Mouse (Mus musculus) stomach, postnatal 0 days (tissue): ENCODE data around the gene Cmip. TPM values are rescaled to one million over a fixed set of nuclear protein-coding genes. Genes with fewer than 3 reads are reported as not detected.

Experiments
- ATAC-seq: fragments of 200-750 bp; cut with Nextera tagmentation; 2 replicates; pipeline ENCODE4 v1.8.0; 2017; ENCODE audit not compliant: low FRiP score, low TSS enrichment
- DNase-seq: peaks from one replicate; pipeline ENCODE4 v3.0.0-alpha.2; 2016; ENCODE audit warnings: low spot score
- H3K27ac ChIP-seq: fragments of 300-500 bp; sonication (generic); replicated peaks from 2 replicates; pipeline ENCODE4 v1.5.1; 2014; ENCODE audit warnings: mild to moderate bottlenecking, control low read depth
- H3K27me3 ChIP-seq: fragments of 300-500 bp; sonication (generic); 2 replicates; pipeline ENCODE4 v1.6.1; 2014; ENCODE audit warnings: low read length; ENCODE audit not compliant: control insufficient read depth, insufficient read depth
- H3K36me3 ChIP-seq: fragments of 300-500 bp; sonication (generic); 2 replicates; pipeline ENCODE4 v1.6.1; 2014; ENCODE audit warnings: low read length, mixed read lengths; ENCODE audit not compliant: control insufficient read depth, insufficient read depth
- H3K4me1 ChIP-seq: fragments of 300-500 bp; sonication (generic); replicated peaks from 2 replicates; pipeline ENCODE4 v1.6.1; 2014; ENCODE audit warnings: antibody characterized with exemption; ENCODE audit not compliant: control insufficient read depth, insufficient read depth
- H3K4me2 ChIP-seq: fragments of 300-500 bp; sonication (generic); replicated peaks from 2 replicates; pipeline ENCODE4 v1.6.1; 2014; ENCODE audit warnings: low read depth, mild to moderate bottlenecking, control low read depth, moderate library complexity
- H3K4me3 ChIP-seq: fragments of 300-500 bp; sonication (generic); 2 replicates; pipeline ENCODE4 v1.5.1; 2014; ENCODE audit warnings: low read depth, low read length, control low read depth
- H3K9ac ChIP-seq: fragments of 300-500 bp; sonication (generic); 2 replicates; pipeline ENCODE4 v1.6.1; 2014; ENCODE audit warnings: mild to moderate bottlenecking, low read length, control low read depth, mixed read lengths
- H3K9me3 ChIP-seq: fragments of 300-500 bp; sonication (generic); 2 replicates; pipeline ENCODE4 v1.6.1; 2016; ENCODE audit warnings: low read length; ENCODE audit not compliant: control insufficient read depth
- CTCF ChIP-seq: IDR thresholded peaks from 2 replicates; pipeline ENCODE4 v1.5.1; 2016; ENCODE audit warnings: antibody characterized with exemption, low read depth, mild to moderate bottlenecking, moderate library complexity
- EP300 ChIP-seq: optimal IDR thresholded peaks from 2 replicates; pipeline ENCODE3; 2016; ENCODE audit warnings: antibody characterized with exemption
- WGBS: fragments of 180-500 bp; shearing (Covaris S2); extraction: QIAGEN DNeasy Blood & Tissue Kit; methylation state at CpG from one replicate; pipeline ENCODE4 v1.1.7; 2014; 5-methylcytosine and 5-hydroxymethylcytosine counted together
- polyA plus RNA-seq: library from polyadenylated mRNA; unstranded; fragments of >200 nt; fragmentation: Nextera tagmentation; extraction: Ambion mirVana; gene quantifications from 2 replicates; pipeline ENCODE4 v1.2.1, GENCODE M21; 2015

The Cmip gene
- polyA plus RNA-seq, 1 experiment from 2014 or later = 19.9 TPM

DNA sequence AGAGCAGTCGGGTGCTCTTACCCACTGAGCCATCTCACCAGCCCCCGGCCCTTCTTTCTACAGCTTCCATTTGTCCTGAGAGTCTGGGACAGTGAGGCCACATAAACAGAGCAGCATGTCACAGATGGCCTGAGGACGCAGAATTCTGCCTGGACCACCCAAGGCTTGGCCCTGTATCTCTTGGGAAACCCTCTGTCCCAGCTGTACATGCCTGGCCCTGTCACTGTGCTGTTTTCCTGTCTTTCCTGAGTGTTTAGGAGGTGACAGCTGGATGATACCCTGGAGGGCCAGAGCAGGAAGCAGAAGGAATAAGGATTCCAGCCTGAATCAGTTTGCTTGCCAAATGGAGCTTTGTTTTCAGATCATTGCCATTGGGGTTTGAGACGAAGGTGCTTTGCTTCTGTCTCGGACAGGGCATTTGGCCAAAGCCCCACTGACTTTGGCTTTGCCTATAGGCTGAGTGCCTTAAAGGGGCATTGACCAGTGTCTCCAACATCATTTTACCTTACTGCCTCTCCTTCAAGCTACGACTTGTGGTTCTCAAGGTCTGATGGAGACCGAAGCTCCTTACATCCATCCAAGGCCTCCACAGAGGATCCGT is 54.2 kb downstream of the Cmip start:
- ATAC-seq (peak; percentile 33; the same call in 1 of the 2 replicates), DNase-seq (no peak)
- H3K36me3 ChIP-seq = no peaks in the 10 kb centered on the region
- no peak for TF ChIP-seq CTCF
- no peak for TF ChIP-seq EP300
- peak overlapping the region; percentile 24; the same call in 1 of the 2 replicates for H3K27ac ChIP-seq
- 68% methylated on average over 8 of the region's 8 CpGs for WGBS
- H3K4me1 ChIP-seq = peaks cover 9% of the 10 kb centered on the region; the same call in 1 of the 2 replicates
- no peaks in the 10 kb centered on the region for H3K27me3 ChIP-seq
- no peak overlapping the region for H3K4me3 ChIP-seq
- H3K4me2 ChIP-seq = no peak overlapping the region
- H3K9ac ChIP-seq = no peak overlapping the region
- no peaks in the 10 kb centered on the region for H3K9me3 ChIP-seq

DNA sequence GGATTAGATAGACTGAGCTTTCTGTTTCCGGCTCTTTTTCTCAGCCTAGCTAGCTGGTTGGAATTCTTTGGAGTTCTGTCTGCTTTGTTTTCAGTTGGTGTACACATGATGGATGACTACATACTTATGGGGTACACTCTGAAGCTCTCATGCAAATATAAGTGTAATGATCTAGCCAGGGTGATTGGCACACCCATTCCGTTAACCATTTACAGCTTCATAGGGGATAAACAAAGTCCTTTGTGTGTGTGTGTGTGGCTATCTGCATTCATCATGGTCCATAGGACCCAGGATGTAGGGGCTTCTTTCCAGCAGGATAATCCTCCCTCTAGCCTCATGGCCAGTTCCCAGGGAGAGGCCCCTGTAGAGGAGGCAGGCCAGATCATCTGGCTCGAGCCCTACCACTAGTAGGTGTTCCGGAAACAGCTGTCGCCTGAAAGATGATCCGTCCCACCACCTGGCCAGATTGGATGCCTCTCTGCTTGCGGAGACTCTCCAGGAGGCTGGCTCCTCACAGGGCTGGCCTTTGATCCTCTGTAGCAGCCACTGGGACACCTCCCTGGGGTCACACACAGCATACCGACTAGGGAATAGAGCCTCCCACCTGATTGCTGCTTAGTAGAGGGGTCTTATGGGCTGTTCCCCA is 57.6 kb downstream of the Cmip start:
- 0 out of 2 replicates have a peak overlapping the region, but pooled peaks have one; percentile 13 for H3K27ac ChIP-seq
- no peaks in the 10 kb centered on the region for H3K36me3 ChIP-seq
- no peak overlapping the region for H3K4me2 ChIP-seq
- no peaks in the 10 kb centered on the region for H3K27me3 ChIP-seq
- ATAC-seq = no peak; the same call in 1 of the 2 replicates
- WGBS = 23% methylated on average over 8 of the region's 8 CpGs
- H3K4me1 ChIP-seq = peaks cover 7% of the 10 kb centered on the region; the same call in 1 of the 2 replicates
- no peaks in the 10 kb centered on the region for H3K9me3 ChIP-seq
- no peak overlapping the region for H3K4me3 ChIP-seq
- no peak overlapping the region for H3K9ac ChIP-seq
- TF ChIP-seq CTCF (no peak), EP300 (no peak)
- no peak for DNase-seq

DNA sequence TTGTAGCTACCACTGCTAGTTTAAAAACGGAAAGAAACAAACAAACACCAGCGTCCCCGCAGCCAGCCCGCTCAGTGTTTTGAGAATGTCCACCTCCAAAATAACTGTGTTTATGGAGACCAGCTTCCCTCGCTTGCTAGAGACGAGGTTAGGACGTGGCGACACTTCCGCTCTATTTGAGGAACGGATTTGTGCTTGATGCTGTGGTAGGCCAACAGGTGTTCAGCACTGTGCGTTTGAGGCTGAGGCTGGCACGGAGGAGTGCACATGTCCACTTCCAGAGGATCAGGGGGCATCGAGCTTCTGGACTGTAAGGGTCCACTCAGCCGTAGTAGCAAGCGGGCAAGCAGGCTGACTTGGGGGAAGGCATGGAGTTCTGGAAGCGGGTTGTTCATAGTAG is 58.9 kb downstream of the Cmip start:
- no peak for ATAC-seq
- H3K4me2 ChIP-seq = no peak overlapping the region
- TF ChIP-seq EP300 (no peak), CTCF (no peak)
- H3K9me3 ChIP-seq = no peaks in the 10 kb centered on the region
- 85% methylated on average over 16 of the region's 16 CpGs for WGBS
- H3K4me1 ChIP-seq = peaks cover 7% of the 10 kb centered on the region; the same call in 1 of the 2 replicates
- no peak overlapping the region for H3K4me3 ChIP-seq
- H3K27ac ChIP-seq = no peak overlapping the region
- H3K36me3 ChIP-seq = no peaks in the 10 kb centered on the region
- H3K9ac ChIP-seq = no peak overlapping the region
- no peak for DNase-seq
- no peaks in the 10 kb centered on the region for H3K27me3 ChIP-seq

DNA sequence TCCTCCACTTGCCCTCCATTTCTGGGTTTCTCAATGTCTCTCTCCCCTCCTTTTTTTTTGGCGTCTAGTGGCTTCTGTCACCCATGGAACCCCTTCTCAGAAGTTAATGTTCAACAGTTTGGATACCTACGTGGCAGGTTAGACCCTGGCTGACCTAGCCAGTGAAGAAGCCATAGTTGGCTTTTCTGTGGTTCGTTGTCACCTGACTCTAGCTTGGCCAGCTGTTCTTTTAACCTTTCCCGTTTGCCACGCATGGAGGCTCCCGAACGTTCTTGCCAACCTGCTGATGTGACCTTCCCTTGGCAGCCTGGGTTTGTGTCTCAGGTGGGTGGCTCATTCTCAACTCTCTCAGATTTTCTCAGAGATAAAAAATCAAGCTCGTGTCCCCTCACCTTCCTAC is 60.6 kb downstream of the Cmip start:
- Histone ChIP-seq H3K4me1 (peaks cover 7% of the 10 kb centered on the region; the same call in 1 of the 2 replicates), H3K4me2 (no peak overlapping the region), H3K27ac (no peak overlapping the region), H3K9me3 (no peaks in the 10 kb centered on the region), H3K9ac (no peak overlapping the region), H3K36me3 (no peaks in the 10 kb centered on the region), H3K4me3 (no peak overlapping the region), H3K27me3 (no peaks in the 10 kb centered on the region)
- 82% methylated on average over 8 of the region's 8 CpGs for WGBS
- no peak for DNase-seq
- no peak for ATAC-seq
- TF ChIP-seq CTCF = no peak
- no peak for TF ChIP-seq EP300

DNA sequence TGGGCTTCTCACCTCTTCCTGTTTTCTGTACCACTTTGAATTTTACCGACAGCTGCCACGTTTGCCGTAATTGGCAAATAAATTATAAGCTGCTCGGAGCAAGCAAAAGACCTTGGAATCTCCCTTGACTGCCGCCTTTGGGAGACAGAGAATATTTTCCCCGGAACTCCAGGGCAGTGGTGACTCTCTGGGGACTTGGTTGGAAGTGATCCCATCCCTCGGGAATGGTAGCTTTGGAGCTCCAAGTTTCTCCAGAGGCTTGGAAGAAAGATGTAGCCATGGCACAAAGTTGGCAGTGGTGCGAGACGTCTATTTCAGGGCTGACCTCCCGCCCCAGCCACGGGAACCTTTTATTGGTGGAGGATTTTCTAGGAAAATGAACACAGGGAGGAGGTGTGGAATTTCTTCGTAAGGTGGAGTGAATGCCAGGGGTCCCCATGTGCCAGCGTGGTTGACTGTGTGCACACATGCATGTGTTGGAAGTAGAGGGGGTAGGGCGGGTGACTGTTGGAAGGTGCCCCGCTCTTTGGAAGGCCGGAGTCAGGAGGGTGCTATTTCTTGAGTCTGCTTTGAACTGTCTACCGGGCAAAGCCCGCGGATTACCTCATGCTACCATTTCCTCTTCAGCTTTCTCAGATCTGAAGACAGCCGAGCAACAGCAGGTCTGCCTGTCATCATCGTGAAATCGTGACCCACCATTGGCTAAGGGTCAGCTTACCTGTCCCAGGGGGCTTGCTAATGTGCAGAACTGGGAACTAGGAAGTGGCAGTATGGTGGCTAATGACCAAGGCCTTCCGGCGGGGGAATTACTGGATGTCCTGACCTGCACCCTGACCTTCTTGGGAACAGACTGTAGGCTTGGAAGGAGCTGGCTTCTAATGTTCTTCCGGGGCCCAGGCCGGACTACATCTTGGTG is 62.3 kb downstream of the Cmip start:
- Histone ChIP-seq H3K9me3 (no peaks in the 10 kb centered on the region), H3K4me2 (no peak overlapping the region), H3K36me3 (no peaks in the 10 kb centered on the region), H3K4me1 (peaks cover 4% of the 10 kb centered on the region), H3K9ac (no peak overlapping the region), H3K27ac (no peak overlapping the region), H3K4me3 (no peak overlapping the region), H3K27me3 (no peaks in the 10 kb centered on the region)
- TF ChIP-seq EP300 = no peak
- no peak for TF ChIP-seq CTCF
- ATAC-seq (no peak), DNase-seq (no peak)
- WGBS = 83% methylated on average over 26 of the region's 26 CpGs
